Mouse (Mus musculus) embryonic fibroblast, embryonic 13.5 days (primary cell): ENCODE measurements around the gene Tagln3.

Experiments used
- CTCF ChIP-seq: IDR thresholded peaks from 2 replicates; pipeline ENCODE4 v1.5.1; 2011; ENCODE audit warnings: mild to moderate bottlenecking, control low read depth, low read length, moderate library complexity, borderline replicate concordance; ENCODE audit not compliant: insufficient read depth
- POLR2A ChIP-seq: IDR thresholded peaks from 2 replicates; pipeline ENCODE4 v1.6.1; 2011; ENCODE audit warnings: low read depth, mild to moderate bottlenecking, control low read depth, low read length, moderate library complexity

- TF ChIP-seq CTCF (no peak), POLR2A (no peak)
Observed at GRCm38 (mm10) chr16:45756855-45757254, 32.4 kb upstream of the Tagln3 start.
